Mouse (Mus musculus) retina, postnatal 7 days (tissue): Measurements from ENCODE around the gene Gm20937.
"Not testable (repeated sequence)": the region's sequence is repeated elsewhere in the genome, so short reads cannot be mapped to it uniquely, and the experiment has no call there.

Experiments used
- DNase-seq: peaks from one replicate; pipeline ENCODE4 v3.0.0-alpha.2; 2012; ENCODE audit warnings: low read depth, low spot score

Gm20937 gene

DNA sequence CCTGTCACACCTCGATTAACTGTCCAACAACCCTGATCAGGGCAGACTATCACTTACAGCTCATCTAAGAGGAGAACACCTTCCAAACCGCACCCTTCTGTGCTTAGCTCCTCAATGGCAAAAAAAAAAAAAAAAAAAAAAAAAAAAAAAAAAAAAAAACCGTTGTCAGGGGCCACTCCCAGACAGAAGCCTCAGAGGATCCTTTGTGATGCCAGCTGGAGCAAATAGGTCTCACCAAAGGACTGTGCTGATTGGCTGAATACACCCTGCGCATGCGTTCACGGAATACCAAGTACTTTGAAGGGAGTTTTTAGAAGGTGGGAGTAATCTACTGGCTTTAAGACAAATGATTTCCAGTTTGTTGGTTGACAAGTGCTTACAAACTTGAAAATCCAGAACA lies at the start of gene Gm20937:
Gm20937 (minus strand) TSS at position 101 of the 400 bp plus-strand sequence.
- not testable (repeated sequence) for DNase-seq
